Mouse (Mus musculus): ENCODE results near the gene Fgfr1op. TPM values are rescaled to one million over a fixed set of nuclear protein-coding genes. Genes with fewer than 3 reads are reported as not detected.

Fgfr1op gene
- polyA plus RNA-seq, 1 experiment: 19.3 TPM

- no peaks in the 10 kb centered on the region for H3K27me3 ChIP-seq (ENCODE audit: control insufficient read depth, insufficient read depth, low read length)
- H3K4me3 ChIP-seq (replicated peaks; ENCODE audit: insufficient read depth, low read depth, low read length): no peak overlapping the region
- no peak for DNase-seq
- no peak overlapping the region for H3K27ac ChIP-seq (ENCODE audit: insufficient read depth, low read length)
- WGBS: 92% methylated on average over 3 of the region's 3 CpGs
- TF ChIP-seq CTCF (IDR thresholded peaks at IDR 0.05; ENCODE audit: borderline replicate concordance, insufficient read depth, low read depth, low read length): no peak
- no peak for TF ChIP-seq POLR2A (IDR thresholded peaks at IDR 0.05; ENCODE audit: borderline replicate concordance, insufficient read depth, low read length)
- no peaks in the 10 kb centered on the region for H3K4me1 ChIP-seq (ENCODE audit: control insufficient read depth, insufficient read depth, low read length)
Measured at GRCm38 (mm10) chr17:8229607-8230006, 64.3 kb downstream of the Fgfr1op start.

- no peak for DNase-seq
- WGBS: 38% methylated on average over 5 of the region's 5 CpGs
Measured at GRCm38 (mm10) chr17:8232089-8232488, 66.8 kb downstream of the Fgfr1op start.

GRCm38 (mm10) chr17:8233618-8234214 is 68.4 kb downstream of the Fgfr1op start:
- no peak for DNase-seq
- H3K27me3 ChIP-seq (ENCODE audit: control insufficient read depth, insufficient read depth, low read length): no peaks in the 10 kb centered on the region
- H3K4me3 ChIP-seq (replicated peaks; ENCODE audit: insufficient read depth, low read depth, low read length): no peak overlapping the region
- TF ChIP-seq CTCF (IDR thresholded peaks at IDR 0.05; ENCODE audit: borderline replicate concordance, insufficient read depth, low read depth, low read length) (no peak), POLR2A (IDR thresholded peaks at IDR 0.05; ENCODE audit: borderline replicate concordance, insufficient read depth, low read length) (no peak)
- H3K4me1 ChIP-seq (ENCODE audit: control insufficient read depth, insufficient read depth, low read length): no peaks in the 10 kb centered on the region
- 78% methylated on average over 15 of the region's 15 CpGs for WGBS
- H3K27ac ChIP-seq (ENCODE audit: insufficient read depth, low read length): no peak overlapping the region

More at GRCm38 (mm10) chr17:8232089-8232488, 66.8 kb downstream of the Fgfr1op start:
- H3K27ac ChIP-seq (ENCODE audit: insufficient read depth, low read length): no peak overlapping the region
- H3K4me3 ChIP-seq (replicated peaks; ENCODE audit: insufficient read depth, low read depth, low read length): no peak overlapping the region
- TF ChIP-seq POLR2A (IDR thresholded peaks at IDR 0.05; ENCODE audit: borderline replicate concordance, insufficient read depth, low read length) (no peak), CTCF (IDR thresholded peaks at IDR 0.05; ENCODE audit: borderline replicate concordance, insufficient read depth, low read depth, low read length) (no peak)
- H3K27me3 ChIP-seq (ENCODE audit: control insufficient read depth, insufficient read depth, low read length): no peaks in the 10 kb centered on the region
- H3K4me1 ChIP-seq (ENCODE audit: control insufficient read depth, insufficient read depth, low read length): no peaks in the 10 kb centered on the region

GRCm38 (mm10) chr17:8234537-8234936 is 69.2 kb downstream of the Fgfr1op start:
- Histone ChIP-seq H3K4me1 (ENCODE audit: control insufficient read depth, insufficient read depth, low read length) (no peaks in the 10 kb centered on the region), H3K27me3 (ENCODE audit: control insufficient read depth, insufficient read depth, low read length) (no peaks in the 10 kb centered on the region), H3K27ac (ENCODE audit: insufficient read depth, low read length) (no peak overlapping the region), H3K4me3 (replicated peaks; ENCODE audit: insufficient read depth, low read depth, low read length) (no peak overlapping the region)
- TF ChIP-seq CTCF (IDR thresholded peaks at IDR 0.05; ENCODE audit: borderline replicate concordance, insufficient read depth, low read depth, low read length) (no peak), POLR2A (IDR thresholded peaks at IDR 0.05; ENCODE audit: borderline replicate concordance, insufficient read depth, low read length) (no peak)
- WGBS: 88% methylated on average over 4 of the region's 4 CpGs
- no peak for DNase-seq

- no peaks in the 10 kb centered on the region for H3K4me1 ChIP-seq (ENCODE audit: control insufficient read depth, insufficient read depth, low read length)
- DNase-seq: no peak
- 78% methylated on average over 3 of the region's 3 CpGs for WGBS
- H3K4me3 ChIP-seq (replicated peaks; ENCODE audit: insufficient read depth, low read depth, low read length): no peak within 1 kb of the TSS
- no peaks in the 10 kb centered on the region for H3K27me3 ChIP-seq (ENCODE audit: control insufficient read depth, insufficient read depth, low read length)
- H3K27ac ChIP-seq (ENCODE audit: insufficient read depth, low read length): no peak within 1 kb of the TSS
- TF ChIP-seq POLR2A (IDR thresholded peaks at IDR 0.05; ENCODE audit: borderline replicate concordance, insufficient read depth, low read length): no peak
- TF ChIP-seq CTCF (IDR thresholded peaks at IDR 0.05; ENCODE audit: borderline replicate concordance, insufficient read depth, low read depth, low read length): no peak
Measured at GRCm38 (mm10) chr17:8235743-8236142, 70.4 kb downstream of the Fgfr1op start, which contains the start of gene Ccr6. TSS of gene Ccr6 (plus strand) at chr17:8236043.

GRCm38 (mm10) chr17:8238012-8238710 is 72.9 kb downstream of the Fgfr1op start:
- WGBS: 83% methylated on average over 15 of the region's 15 CpGs
- Histone ChIP-seq H3K27me3 (ENCODE audit: control insufficient read depth, insufficient read depth, low read length) (no peaks in the 10 kb centered on the region), H3K27ac (ENCODE audit: insufficient read depth, low read length) (no peak overlapping the region), H3K4me1 (ENCODE audit: control insufficient read depth, insufficient read depth, low read length) (no peaks in the 10 kb centered on the region), H3K4me3 (replicated peaks; ENCODE audit: insufficient read depth, low read depth, low read length) (no peak overlapping the region)
- no peak for DNase-seq
- TF ChIP-seq POLR2A (IDR thresholded peaks at IDR 0.05; ENCODE audit: borderline replicate concordance, insufficient read depth, low read length): no peak
- no peak for TF ChIP-seq CTCF (IDR thresholded peaks at IDR 0.05; ENCODE audit: borderline replicate concordance, insufficient read depth, low read depth, low read length)

GRCm38 (mm10) chr17:8239561-8239960 is 74.3 kb downstream of the Fgfr1op start:
- no peak for DNase-seq
- no peak overlapping the region for H3K4me3 ChIP-seq (replicated peaks; ENCODE audit: insufficient read depth, low read depth, low read length)
- no peak overlapping the region for H3K27ac ChIP-seq (ENCODE audit: insufficient read depth, low read length)
- no peak for TF ChIP-seq POLR2A (IDR thresholded peaks at IDR 0.05; ENCODE audit: borderline replicate concordance, insufficient read depth, low read length)
- TF ChIP-seq CTCF (IDR thresholded peaks at IDR 0.05; ENCODE audit: borderline replicate concordance, insufficient read depth, low read depth, low read length): no peak
- H3K4me1 ChIP-seq (ENCODE audit: control insufficient read depth, insufficient read depth, low read length): no peaks in the 10 kb centered on the region
- H3K27me3 ChIP-seq (ENCODE audit: control insufficient read depth, insufficient read depth, low read length): no peaks in the 10 kb centered on the region
- WGBS: 56% methylated on average over 3 of the region's 3 CpGs

- Histone ChIP-seq H3K27ac (ENCODE audit: insufficient read depth, low read length) (no peak overlapping the region), H3K4me1 (ENCODE audit: control insufficient read depth, insufficient read depth, low read length) (no peaks in the 10 kb centered on the region), H3K27me3 (ENCODE audit: control insufficient read depth, insufficient read depth, low read length) (no peaks in the 10 kb centered on the region), H3K4me3 (replicated peaks; ENCODE audit: insufficient read depth, low read depth, low read length) (no peak overlapping the region)
- 74% methylated on average over 4 of the region's 4 CpGs for WGBS
- no peak for DNase-seq
- TF ChIP-seq CTCF (IDR thresholded peaks at IDR 0.05; ENCODE audit: borderline replicate concordance, insufficient read depth, low read depth, low read length) (no peak), POLR2A (IDR thresholded peaks at IDR 0.05; ENCODE audit: borderline replicate concordance, insufficient read depth, low read length) (no peak)
Measured at GRCm38 (mm10) chr17:8240517-8240916, 75.2 kb downstream of the Fgfr1op start.

All from cerebellum, adult 2 months (tissue).